Mouse (Mus musculus): ENCODE measurements at regions not wholly inside any gene's neighbourhood (a gene's known extent, or its start where the extent isn't known, plus 50 kb on each side); places are given as distances from the start of the nearest gene placed in this dataset.

- no peak for DNase-seq
Measured at GRCm38 (mm10) chr10:93361654-93362195, 50.8 kb upstream of the Elk3 start.

- DNase-seq: no peak
Measured at GRCm38 (mm10) chr10:93364108-93364793, 53.3 kb upstream of the Elk3 start.

GRCm38 (mm10) chr10:93364881-93365280 is 53.9 kb upstream of the Elk3 start:
- no peak for DNase-seq

DNA sequence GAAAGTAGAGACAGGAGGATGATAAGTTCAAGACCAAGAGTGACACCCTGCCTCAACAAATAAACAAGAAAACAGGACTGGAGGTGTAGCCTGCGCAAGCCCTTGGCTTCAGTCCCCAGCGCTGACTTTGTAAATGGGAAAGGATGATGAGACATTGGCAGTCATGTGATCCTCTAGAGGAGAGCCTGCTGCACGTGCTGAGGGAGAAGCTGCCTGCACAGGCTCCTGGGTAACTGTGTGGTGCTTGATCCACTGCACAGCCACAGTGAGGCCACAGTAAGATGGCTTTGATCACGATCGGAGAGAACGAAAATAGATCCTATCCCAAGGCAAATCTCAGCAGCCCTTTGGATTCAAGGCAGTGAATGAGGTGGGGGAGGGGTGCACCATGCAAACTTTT is 54.4 kb upstream of the Elk3 start:
- DNase-seq: no peak

DNA sequence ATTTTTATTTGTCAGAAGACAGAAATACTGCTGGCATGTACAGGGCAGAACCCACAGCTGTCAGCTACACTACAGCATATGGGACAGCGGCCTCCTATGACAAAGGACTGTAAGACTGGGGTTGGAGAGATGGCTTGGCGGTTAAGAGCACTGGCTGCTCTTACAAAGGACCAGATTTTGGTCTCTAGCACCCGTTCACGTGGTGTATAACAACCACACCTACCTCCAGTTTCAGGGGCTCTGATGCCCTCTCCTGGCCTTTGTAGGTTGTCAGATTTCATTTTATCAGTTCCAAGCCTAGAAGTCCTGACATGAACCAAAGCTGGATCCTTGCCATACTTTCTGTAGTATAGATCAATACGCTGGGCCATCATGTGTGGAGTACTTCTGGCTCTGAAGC is 54.9 kb upstream of the Elk3 start:
- DNase-seq: no peak

GRCm38 (mm10) chr10:93369737-93370136 is 58.8 kb upstream of the Elk3 start:
- DNase-seq: no peak

GRCm38 (mm10) chr10:93370331-93370730 is 59.4 kb upstream of the Elk3 start:
- DNase-seq: no peak

DNA sequence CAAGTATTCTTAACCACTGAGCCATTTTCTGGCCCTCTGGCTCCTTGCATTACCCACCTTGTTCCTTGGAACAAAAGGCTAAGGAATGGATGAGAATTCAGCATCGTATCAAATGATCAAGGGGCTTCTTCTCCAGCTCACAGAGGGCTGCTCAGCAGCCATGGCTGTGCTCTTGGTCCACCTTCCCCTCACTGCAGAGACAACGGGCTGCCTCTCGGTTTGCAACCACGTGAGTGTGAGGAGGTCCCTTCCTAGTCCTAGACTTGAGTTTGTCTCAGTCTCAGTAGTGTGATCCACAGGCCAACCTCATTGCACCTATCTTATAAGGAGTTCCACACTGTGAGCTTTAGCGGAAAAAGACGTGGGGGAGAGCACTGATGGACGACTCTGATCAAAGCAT is 61.3 kb upstream of the Elk3 start:
- DNase-seq: no peak

GRCm38 (mm10) chr10:93373265-93373664 is 62.3 kb upstream of the Elk3 start:
- DNase-seq: no peak

- DNase-seq: no peak
Measured at GRCm38 (mm10) chr10:93373954-93374689, 63.2 kb upstream of the Elk3 start.

GRCm38 (mm10) chr10:93374690-93374994 is 63.7 kb upstream of the Elk3 start:
- no peak for DNase-seq

- DNase-seq: peak; percentile 37
Measured at GRCm38 (mm10) chr10:93375007-93375711, 64.2 kb upstream of the Elk3 start.

DNA sequence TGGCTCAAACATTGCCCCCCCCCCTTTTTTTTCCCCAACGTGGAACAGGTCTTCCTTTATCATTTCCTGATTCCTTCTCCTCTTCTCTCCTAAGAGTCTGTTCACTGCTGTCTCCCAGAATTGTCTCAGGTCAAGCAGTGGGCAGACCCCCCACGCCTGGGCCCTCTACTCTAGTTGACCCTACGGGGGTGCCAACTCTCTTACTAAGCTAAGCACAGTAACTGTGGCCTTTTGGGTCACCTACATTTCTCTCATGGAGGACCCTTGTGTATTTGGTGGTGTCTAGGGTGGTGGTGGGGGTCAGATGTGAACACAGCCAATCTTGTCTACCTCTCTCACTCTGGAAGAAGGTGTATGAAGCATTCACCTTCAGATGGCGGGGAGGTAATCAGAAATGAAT is 64.8 kb upstream of the Elk3 start:
- no peak for DNase-seq

GRCm38 (mm10) chr10:93376457-93376941 is 65.6 kb upstream of the Elk3 start:
- DNase-seq: peak; percentile 26

GRCm38 (mm10) chr10:93389276-93389675 is 63.9 kb upstream of the Lta4h start:
- no peak for DNase-seq

- no peak for DNase-seq
Measured at GRCm38 (mm10) chr10:93391296-93391695, 61.9 kb upstream of the Lta4h start.

DNA sequence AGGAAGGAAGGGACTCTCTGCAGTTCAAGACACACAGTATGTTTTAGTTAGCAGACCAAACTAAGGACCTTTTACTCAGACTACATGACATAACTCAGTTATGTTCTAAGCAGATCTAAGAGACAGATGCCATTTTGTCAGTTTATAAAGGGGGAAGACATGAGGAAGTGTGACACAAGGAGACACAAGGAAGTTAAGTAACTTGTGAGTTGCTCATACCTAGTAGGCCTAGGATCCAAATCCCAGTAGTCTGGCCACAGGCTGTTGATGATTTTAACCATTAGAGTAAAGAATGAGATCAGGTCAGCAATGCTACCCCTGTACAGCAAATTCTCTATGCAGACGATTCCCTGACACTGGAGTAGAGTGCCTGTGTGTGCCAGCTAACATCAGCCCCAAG is 59.3 kb upstream of the Lta4h start:
- no peak for DNase-seq

DNA sequence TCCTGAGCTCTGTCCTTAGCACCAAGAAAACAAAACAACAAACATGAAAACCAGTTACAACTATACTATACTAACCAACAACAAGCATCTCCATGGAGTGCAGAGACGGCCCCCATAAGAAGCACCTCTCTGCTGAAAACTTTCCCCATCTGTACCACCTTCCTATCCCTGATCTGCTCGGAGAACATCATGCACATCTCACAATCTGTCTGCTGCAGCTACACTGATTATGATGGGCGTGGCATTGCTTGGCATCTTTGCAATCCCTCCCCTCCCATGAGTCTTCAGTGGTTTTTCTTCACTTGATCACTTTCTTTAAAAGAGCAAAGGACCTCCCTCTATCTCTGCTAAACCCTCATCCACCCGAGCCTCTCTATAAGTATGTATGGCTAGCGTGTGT is 55.5 kb upstream of the Lta4h start:
- DNase-seq: no peak

GRCm38 (mm10) chr10:93398531-93399320 is 54.5 kb upstream of the Lta4h start:
- DNase-seq: no peak

- no peak for DNase-seq
Measured at GRCm38 (mm10) chr10:93402689-93403509, 50.3 kb upstream of the Lta4h start.
